Mouse (Mus musculus): ENCODE measurements at regions not wholly inside any gene's neighbourhood (a gene's known extent, or its start where the extent isn't known, plus 50 kb on each side); places are given as distances from the start of the nearest gene placed in this dataset.
A peak's percentile ranks its signal among the peaks of the same experiment; 100 is the strongest.

GRCm38 (mm10) chr13:119247101-119247500, 181.3 kb upstream of the Paip1 start:
- H3K27ac ChIP-seq: no peak overlapping the region
- H3K36me3 ChIP-seq: no peaks in the 10 kb centered on the region
- no peaks in the 10 kb centered on the region for H3K4me1 ChIP-seq
- H3K9me3 ChIP-seq: no peaks in the 10 kb centered on the region
- DNase-seq (ENCODE audit: low spot score): no peak
- WGBS: 86% methylated on average over 2 of the region's 2 CpGs
- H3K27me3 ChIP-seq (ENCODE audit: insufficient read depth, poor library complexity, severe bottlenecking): no peaks in the 10 kb centered on the region
- H3K4me3 ChIP-seq: no peak overlapping the region

DNA sequence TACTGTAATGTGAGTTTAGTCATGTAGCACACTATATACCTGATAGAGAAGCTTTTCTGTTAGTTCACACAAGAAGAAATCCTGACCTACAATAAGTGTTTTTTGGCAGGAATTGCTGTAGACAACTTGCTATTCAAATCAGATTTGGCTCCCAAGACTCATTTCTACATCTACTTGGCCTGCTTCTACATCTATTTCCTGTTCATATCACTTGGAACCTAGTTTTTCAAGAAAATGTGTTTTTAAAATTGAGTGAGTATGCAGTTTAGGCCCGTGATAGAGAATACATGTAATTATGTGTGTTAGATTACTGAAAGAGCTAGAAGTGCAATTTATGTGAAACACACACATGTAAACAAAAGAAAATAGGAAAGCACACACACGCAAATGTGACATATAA, 176.4 kb upstream of the Paip1 start:
- Histone ChIP-seq H3K27me3 (ENCODE audit: insufficient read depth, poor library complexity, severe bottlenecking) (no peaks in the 10 kb centered on the region), H3K4me3 (no peak overlapping the region), H3K9me3 (no peaks in the 10 kb centered on the region), H3K36me3 (no peaks in the 10 kb centered on the region), H3K4me1 (no peaks in the 10 kb centered on the region), H3K27ac (no peak overlapping the region)
- 89% methylated on average over 2 of the region's 2 CpGs for WGBS
- DNase-seq (ENCODE audit: low spot score): no peak

GRCm38 (mm10) chr13:119256350-119256749, 172.1 kb upstream of the Paip1 start:
- Histone ChIP-seq H3K4me3 (no peak overlapping the region), H3K36me3 (no peaks in the 10 kb centered on the region), H3K27me3 (ENCODE audit: insufficient read depth, poor library complexity, severe bottlenecking) (no peaks in the 10 kb centered on the region), H3K9me3 (no peaks in the 10 kb centered on the region), H3K27ac (no peak overlapping the region), H3K4me1 (no peaks in the 10 kb centered on the region)
- WGBS: 50% methylated on average over 6 of the region's 6 CpGs
- DNase-seq (ENCODE audit: low spot score): no peak

- Histone ChIP-seq H3K9me3 (no peaks in the 10 kb centered on the region), H3K4me3 (no peak overlapping the region), H3K4me1 (no peaks in the 10 kb centered on the region), H3K36me3 (no peaks in the 10 kb centered on the region), H3K27me3 (ENCODE audit: insufficient read depth, poor library complexity, severe bottlenecking) (no peaks in the 10 kb centered on the region), H3K27ac (no peak overlapping the region)
- 68% methylated on average over 9 of the region's 9 CpGs for WGBS
- no peak for DNase-seq (ENCODE audit: low spot score)
These were observed 169.9 kb upstream of the Paip1 start for GRCm38 (mm10) chr13:119258515-119258914.

GRCm38 (mm10) chr13:119263561-119263960, 164.8 kb upstream of the Paip1 start:
- H3K4me3 ChIP-seq: no peak overlapping the region
- 38% methylated on average over 2 of the region's 2 CpGs for WGBS
- H3K27ac ChIP-seq: no peak overlapping the region
- no peak for DNase-seq (ENCODE audit: low spot score)
- no peaks in the 10 kb centered on the region for H3K36me3 ChIP-seq
- no peaks in the 10 kb centered on the region for H3K27me3 ChIP-seq (ENCODE audit: insufficient read depth, poor library complexity, severe bottlenecking)
- H3K4me1 ChIP-seq: no peaks in the 10 kb centered on the region
- no peaks in the 10 kb centered on the region for H3K9me3 ChIP-seq

DNA sequence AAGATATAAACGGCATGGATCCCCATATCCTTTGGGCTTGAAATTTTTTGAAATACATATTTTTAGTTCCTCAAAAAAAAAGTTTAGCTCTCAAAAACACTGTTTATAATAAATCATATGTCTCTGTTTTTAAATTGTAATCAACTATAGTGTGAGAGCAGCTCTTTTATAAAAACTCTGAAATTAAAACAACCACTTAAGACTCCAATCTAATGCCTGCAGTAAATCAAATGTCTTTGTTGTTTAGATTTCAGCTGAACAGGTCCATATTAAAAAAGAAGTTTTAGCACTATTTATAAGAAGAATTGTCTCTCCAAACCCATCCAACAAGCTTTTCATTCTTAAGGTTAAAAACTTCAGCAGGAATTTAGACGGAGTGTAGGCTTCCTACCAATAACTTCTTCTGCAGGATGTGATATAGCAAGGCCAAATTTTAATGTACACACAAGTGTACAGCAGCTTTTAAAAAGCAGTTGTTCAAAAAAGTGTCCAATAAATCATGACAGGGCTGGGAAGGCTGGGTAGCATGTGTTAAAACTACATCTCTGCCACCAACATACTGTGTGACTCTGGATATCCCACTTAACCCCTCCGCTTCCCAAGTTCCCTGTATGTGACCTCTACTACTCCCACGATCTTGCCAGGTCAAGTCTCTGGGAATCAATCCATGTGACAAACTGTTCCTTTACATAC, 160.6 kb upstream of the Paip1 start:
- no peak for DNase-seq (ENCODE audit: low spot score)
- WGBS: 82% methylated on average over 4 of the region's 4 CpGs
- H3K27ac ChIP-seq: no peak overlapping the region

DNA sequence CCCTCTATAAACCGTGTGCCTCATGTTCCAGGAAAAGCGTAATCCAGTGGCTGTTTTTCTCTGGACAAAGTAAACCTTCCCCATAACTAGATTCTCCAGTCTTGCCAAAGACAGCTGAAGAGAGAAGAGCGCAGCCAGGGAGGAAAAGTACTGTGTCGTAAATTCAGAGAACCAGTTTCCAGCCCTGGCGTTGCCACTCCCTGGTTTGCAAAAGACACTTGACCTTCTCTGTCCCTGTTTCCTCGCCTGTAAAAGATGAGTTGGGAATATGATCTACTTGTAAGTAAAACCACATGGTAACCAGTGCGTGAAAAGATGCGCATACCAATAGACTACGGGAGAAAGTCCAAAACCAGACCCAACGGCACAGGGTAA, 160.1 kb upstream of the Paip1 start:
- no peaks in the 10 kb centered on the region for H3K27me3 ChIP-seq (ENCODE audit: insufficient read depth, poor library complexity, severe bottlenecking)
- no peak for DNase-seq (ENCODE audit: low spot score)
- no peaks in the 10 kb centered on the region for H3K9me3 ChIP-seq
- H3K4me3 ChIP-seq: no peak overlapping the region
- no peak overlapping the region for H3K27ac ChIP-seq
- WGBS: 88% methylated on average over 10 of the region's 10 CpGs
- H3K4me1 ChIP-seq: no peaks in the 10 kb centered on the region
- no peaks in the 10 kb centered on the region for H3K36me3 ChIP-seq

More for the DNA sequence above, 160.6 kb upstream of the Paip1 start:
- Histone ChIP-seq H3K27me3 (ENCODE audit: insufficient read depth, poor library complexity, severe bottlenecking) (no peaks in the 10 kb centered on the region), H3K4me1 (no peaks in the 10 kb centered on the region), H3K9me3 (no peaks in the 10 kb centered on the region), H3K36me3 (no peaks in the 10 kb centered on the region), H3K4me3 (no peak overlapping the region)

DNA sequence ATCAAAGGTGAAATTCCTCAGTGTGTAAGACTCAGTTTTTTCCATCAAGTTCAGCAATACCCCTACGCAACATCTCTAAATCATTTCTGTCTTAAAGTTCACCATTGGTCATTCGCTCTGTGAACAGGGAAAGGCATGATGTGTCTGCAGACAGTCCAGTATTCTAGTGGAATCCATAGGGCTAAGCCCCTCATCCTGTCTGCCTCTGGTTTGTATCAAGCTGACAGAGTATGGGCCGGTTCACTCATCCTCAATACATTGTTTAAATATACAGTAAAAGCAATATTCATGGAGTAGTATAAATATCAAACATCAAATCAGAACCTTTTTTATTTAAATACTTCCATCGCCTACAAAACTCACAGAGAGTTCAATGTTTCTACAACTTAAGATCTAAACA, 152.9 kb upstream of the Paip1 start:
- no peak overlapping the region for H3K27ac ChIP-seq
- no peak for DNase-seq (ENCODE audit: low spot score)
- H3K9me3 ChIP-seq: no peaks in the 10 kb centered on the region
- H3K4me3 ChIP-seq: no peak overlapping the region
- H3K27me3 ChIP-seq (ENCODE audit: insufficient read depth, poor library complexity, severe bottlenecking): no peaks in the 10 kb centered on the region
- 82% methylated on average over 4 of the region's 4 CpGs for WGBS
- no peaks in the 10 kb centered on the region for H3K36me3 ChIP-seq
- no peaks in the 10 kb centered on the region for H3K4me1 ChIP-seq

DNA sequence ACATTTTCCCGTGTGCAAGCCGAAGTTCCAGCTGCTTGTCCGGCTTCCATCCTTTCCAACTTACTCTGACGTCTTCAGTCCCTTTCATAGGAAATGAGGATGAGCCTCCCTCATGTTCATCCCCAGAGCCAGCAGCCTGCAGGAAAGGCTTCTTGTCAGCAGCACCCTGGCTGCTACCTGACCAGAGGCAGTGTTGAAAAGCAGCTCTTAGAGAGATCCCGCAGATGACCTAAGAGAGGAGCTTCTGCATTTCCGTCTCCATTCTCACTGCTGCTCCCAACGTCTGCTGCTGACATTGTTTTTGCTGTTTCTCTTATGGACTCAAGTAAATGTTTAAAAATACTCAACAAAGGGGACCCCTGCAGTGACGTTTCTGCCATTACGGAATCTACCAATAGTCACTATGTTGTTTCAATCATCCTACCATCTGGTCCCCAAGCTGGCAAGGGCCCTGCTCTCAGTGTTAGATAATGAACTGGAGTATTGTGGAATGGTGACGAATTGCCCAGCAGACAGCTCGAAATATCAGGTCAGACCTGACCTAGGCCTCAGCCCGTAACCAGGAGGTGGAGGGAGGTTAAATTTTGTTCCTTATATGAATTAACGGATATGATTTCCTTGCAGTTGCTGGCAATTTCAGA, 151.0 kb upstream of the Paip1 start:
- no peaks in the 10 kb centered on the region for H3K27me3 ChIP-seq (ENCODE audit: insufficient read depth, poor library complexity, severe bottlenecking)
- no peaks in the 10 kb centered on the region for H3K36me3 ChIP-seq
- DNase-seq (ENCODE audit: low spot score): no peak
- H3K9me3 ChIP-seq: no peaks in the 10 kb centered on the region
- WGBS: 54% methylated on average over 13 of the region's 13 CpGs
- no peaks in the 10 kb centered on the region for H3K4me1 ChIP-seq
- H3K27ac ChIP-seq: no peak overlapping the region
- H3K4me3 ChIP-seq: no peak overlapping the region

DNA sequence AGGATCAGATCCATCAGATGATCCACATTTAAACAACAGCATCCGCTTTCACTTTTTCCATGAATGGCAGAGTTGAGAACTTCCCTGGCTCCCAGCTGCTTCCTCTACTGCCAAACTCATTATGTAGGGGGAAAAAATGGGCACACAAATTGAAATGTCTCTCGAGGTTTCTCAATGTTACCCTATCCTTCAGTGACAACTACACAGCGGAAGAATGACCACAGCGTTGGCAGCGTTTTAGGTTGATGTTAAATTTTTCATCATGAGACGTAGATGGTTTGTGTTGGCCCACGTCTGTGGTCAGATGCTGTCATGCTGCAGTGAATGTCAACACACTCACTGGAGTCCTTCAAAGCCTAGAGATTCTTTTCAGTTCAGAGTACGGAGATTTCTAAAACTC, 149.0 kb upstream of the Paip1 start:
- no peaks in the 10 kb centered on the region for H3K27me3 ChIP-seq (ENCODE audit: insufficient read depth, poor library complexity, severe bottlenecking)
- 89% methylated on average over 8 of the region's 8 CpGs for WGBS
- DNase-seq (ENCODE audit: low spot score): no peak
- H3K4me1 ChIP-seq: no peaks in the 10 kb centered on the region
- no peaks in the 10 kb centered on the region for H3K36me3 ChIP-seq
- no peak overlapping the region for H3K4me3 ChIP-seq
- no peaks in the 10 kb centered on the region for H3K9me3 ChIP-seq
- H3K27ac ChIP-seq: no peak overlapping the region

GRCm38 (mm10) chr13:119280622-119281021, 147.8 kb upstream of the Paip1 start:
- Histone ChIP-seq H3K4me3 (no peak overlapping the region), H3K27ac (no peak overlapping the region), H3K4me1 (no peaks in the 10 kb centered on the region), H3K27me3 (ENCODE audit: insufficient read depth, poor library complexity, severe bottlenecking) (no peaks in the 10 kb centered on the region), H3K36me3 (no peaks in the 10 kb centered on the region), H3K9me3 (no peaks in the 10 kb centered on the region)
- 85% methylated on average over 5 of the region's 5 CpGs for WGBS
- DNase-seq (ENCODE audit: low spot score): no peak

DNA sequence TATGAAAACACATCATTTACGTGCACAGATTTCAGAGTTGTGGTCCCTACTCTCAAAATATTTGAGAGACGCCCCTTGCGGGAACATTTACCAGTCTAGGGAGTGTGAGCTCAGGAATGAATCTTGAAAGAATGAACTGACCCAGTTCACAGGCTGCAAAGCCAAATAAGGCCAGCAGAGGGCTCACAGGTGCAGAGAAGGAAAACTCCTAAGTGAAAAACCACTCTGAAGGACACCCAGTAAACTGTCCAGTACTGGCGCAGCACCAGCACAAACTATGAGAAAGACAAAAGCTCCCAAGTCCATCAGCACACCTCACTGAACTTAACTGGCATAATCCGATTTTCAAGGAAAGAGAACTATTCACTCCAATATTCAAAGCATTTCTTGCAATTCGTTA, 145.0 kb upstream of the Paip1 start:
- peak; percentile 81 for DNase-seq (ENCODE audit: low spot score)
- Histone ChIP-seq H3K4me3 (no peak overlapping the region), H3K27ac (no peak overlapping the region), H3K27me3 (ENCODE audit: insufficient read depth, poor library complexity, severe bottlenecking) (no peaks in the 10 kb centered on the region), H3K9me3 (no peaks in the 10 kb centered on the region), H3K4me1 (no peaks in the 10 kb centered on the region), H3K36me3 (no peaks in the 10 kb centered on the region)
- WGBS: 51% methylated on average over 6 of the region's 6 CpGs

DNA sequence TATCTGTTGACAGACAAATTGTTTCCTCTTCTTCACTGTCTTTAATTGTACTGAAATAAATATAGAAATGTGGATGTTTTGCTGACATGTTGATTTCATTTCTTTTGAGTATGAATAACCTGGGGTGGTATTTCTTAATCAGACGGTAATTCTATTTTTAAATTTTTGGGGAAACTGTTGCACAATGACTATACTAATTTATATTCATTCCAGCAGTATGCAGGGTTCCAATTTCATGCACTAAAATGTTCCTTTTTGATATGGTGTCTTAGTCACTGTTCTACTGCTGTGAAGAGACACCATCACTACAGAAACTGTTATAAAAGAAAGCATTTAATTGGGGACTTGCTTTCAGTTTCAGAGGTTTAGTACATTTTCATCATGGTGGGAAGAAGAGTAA, 119.2 kb upstream of the Paip1 start:
- 90% methylated on average over 1 of the region's 1 CpGs for WGBS
- Histone ChIP-seq H3K27ac (no peak overlapping the region), H3K27me3 (ENCODE audit: insufficient read depth, poor library complexity, severe bottlenecking) (no peaks in the 10 kb centered on the region)

GRCm38 (mm10) chr13:119310013-119310412, 118.4 kb upstream of the Paip1 start:
- Histone ChIP-seq H3K27me3 (ENCODE audit: insufficient read depth, poor library complexity, severe bottlenecking) (no peaks in the 10 kb centered on the region), H3K36me3 (no peaks in the 10 kb centered on the region), H3K27ac (no peak overlapping the region), H3K4me3 (no peak overlapping the region), H3K9me3 (no peaks in the 10 kb centered on the region), H3K4me1 (no peaks in the 10 kb centered on the region)
- WGBS: 87% methylated on average over 3 of the region's 3 CpGs
- DNase-seq (ENCODE audit: low spot score): no peak

More for the DNA sequence above, 119.2 kb upstream of the Paip1 start:
- Histone ChIP-seq H3K4me1 (no peaks in the 10 kb centered on the region), H3K36me3 (no peaks in the 10 kb centered on the region), H3K4me3 (no peak overlapping the region), H3K9me3 (no peaks in the 10 kb centered on the region)
- no peak for DNase-seq (ENCODE audit: low spot score)
